Mouse (Mus musculus): ENCODE data around the gene Pax6. TPM values are rescaled to one million over a fixed set of nuclear protein-coding genes. Genes with fewer than 3 reads are reported as not detected.

The Pax6 gene
- polyA plus RNA-seq (2012; rRNA removed), result 63.3 and 76.2 TPM in 2 replicates

- DNase-seq (ENCODE audit: low read depth), result peak; percentile 74
- TF ChIP-seq POLR2A (IDR thresholded peaks at IDR 0.05; ENCODE audit: borderline replicate concordance, extremely low read depth, insufficient read depth, insufficient read length, poor library complexity, severe bottlenecking) (no peak), CTCF (IDR thresholded peaks at IDR 0.05; ENCODE audit: borderline replicate concordance, extremely low read depth, insufficient read depth, insufficient read length) (no peak)
These were observed at the start of gene Pax6 for GRCm38 (mm10) chr2:105668271-105669270. TSS of gene Pax6 (plus strand) at chr2:105668900.

- no peak for TF ChIP-seq POLR2A (IDR thresholded peaks at IDR 0.05; ENCODE audit: borderline replicate concordance, extremely low read depth, insufficient read depth, insufficient read length, poor library complexity, severe bottlenecking)
- TF ChIP-seq CTCF (IDR thresholded peaks at IDR 0.05; ENCODE audit: borderline replicate concordance, extremely low read depth, insufficient read depth, insufficient read length), result no peak
- DNase-seq (ENCODE audit: low read depth), result no peak
These were observed 19.8 kb upstream of the Pax6 start for GRCm38 (mm10) chr2:105648933-105649332.

- TF ChIP-seq CTCF (IDR thresholded peaks at IDR 0.05; ENCODE audit: borderline replicate concordance, extremely low read depth, insufficient read depth, insufficient read length) (no peak), POLR2A (IDR thresholded peaks at IDR 0.05; ENCODE audit: borderline replicate concordance, extremely low read depth, insufficient read depth, insufficient read length, poor library complexity, severe bottlenecking) (no peak)
- no peak for DNase-seq (ENCODE audit: low read depth)
These were observed 12.2 kb upstream of the Pax6 start for GRCm38 (mm10) chr2:105656456-105656855.

GRCm38 (mm10) chr2:105659350-105659749, 9.3 kb upstream of the Pax6 start:
- TF ChIP-seq POLR2A (IDR thresholded peaks at IDR 0.05; ENCODE audit: borderline replicate concordance, extremely low read depth, insufficient read depth, insufficient read length, poor library complexity, severe bottlenecking) (no peak), CTCF (IDR thresholded peaks at IDR 0.05; ENCODE audit: borderline replicate concordance, extremely low read depth, insufficient read depth, insufficient read length) (no peak)
- DNase-seq (ENCODE audit: low read depth), result peak; percentile 31

GRCm38 (mm10) chr2:105659926-105660873, 8.5 kb upstream of the Pax6 start:
- DNase-seq (ENCODE audit: low read depth), result peak; percentile 75
- TF ChIP-seq CTCF (IDR thresholded peaks at IDR 0.05; ENCODE audit: borderline replicate concordance, extremely low read depth, insufficient read depth, insufficient read length), result no peak
- no peak for TF ChIP-seq POLR2A (IDR thresholded peaks at IDR 0.05; ENCODE audit: borderline replicate concordance, extremely low read depth, insufficient read depth, insufficient read length, poor library complexity, severe bottlenecking)

- peak; percentile 62 for DNase-seq (ENCODE audit: low read depth)
- no peak for TF ChIP-seq CTCF (IDR thresholded peaks at IDR 0.05; ENCODE audit: borderline replicate concordance, extremely low read depth, insufficient read depth, insufficient read length)
These were observed 7.7 kb upstream of the Pax6 start for GRCm38 (mm10) chr2:105660874-105661622.

GRCm38 (mm10) chr2:105661623-105662066, 7.1 kb upstream of the Pax6 start:
- peak; percentile 67 for DNase-seq (ENCODE audit: low read depth)
- no peak for TF ChIP-seq POLR2A (IDR thresholded peaks at IDR 0.05; ENCODE audit: borderline replicate concordance, extremely low read depth, insufficient read depth, insufficient read length, poor library complexity, severe bottlenecking)
- no peak for TF ChIP-seq CTCF (IDR thresholded peaks at IDR 0.05; ENCODE audit: borderline replicate concordance, extremely low read depth, insufficient read depth, insufficient read length)

DNA sequence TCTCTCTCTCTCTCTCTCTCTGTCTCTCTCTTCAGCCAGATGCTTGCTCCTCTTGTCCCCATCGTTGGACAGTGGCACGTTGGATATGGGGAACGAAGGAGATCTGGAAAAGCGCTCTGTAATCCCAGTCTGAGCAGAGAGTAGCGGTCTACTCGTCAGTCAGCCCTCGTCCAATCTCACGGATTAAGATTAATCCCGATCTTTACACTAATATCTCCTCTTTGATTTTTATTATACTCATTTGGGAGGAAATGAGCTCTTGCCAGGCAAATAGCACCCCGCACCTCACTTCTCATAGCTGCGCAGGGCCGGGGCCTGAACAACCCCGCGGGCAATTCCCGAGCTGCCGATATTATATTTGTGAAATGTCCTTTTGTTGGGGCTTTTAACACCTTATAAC, 6.6 kb upstream of the Pax6 start:
- DNase-seq (ENCODE audit: low read depth), result no peak
- TF ChIP-seq CTCF (IDR thresholded peaks at IDR 0.05; ENCODE audit: borderline replicate concordance, extremely low read depth, insufficient read depth, insufficient read length) (no peak), POLR2A (IDR thresholded peaks at IDR 0.05; ENCODE audit: borderline replicate concordance, extremely low read depth, insufficient read depth, insufficient read length, poor library complexity, severe bottlenecking) (no peak)

- no peak for DNase-seq (ENCODE audit: low read depth)
- TF ChIP-seq POLR2A (IDR thresholded peaks at IDR 0.05; ENCODE audit: borderline replicate concordance, extremely low read depth, insufficient read depth, insufficient read length, poor library complexity, severe bottlenecking) (no peak), CTCF (IDR thresholded peaks at IDR 0.05; ENCODE audit: borderline replicate concordance, extremely low read depth, insufficient read depth, insufficient read length) (no peak)
These were observed 6.1 kb upstream of the Pax6 start for GRCm38 (mm10) chr2:105662606-105663005.

GRCm38 (mm10) chr2:105663101-105663511, 5.6 kb upstream of the Pax6 start:
- DNase-seq (ENCODE audit: low read depth), result peak; percentile 41
- TF ChIP-seq CTCF (IDR thresholded peaks at IDR 0.05; ENCODE audit: borderline replicate concordance, extremely low read depth, insufficient read depth, insufficient read length) (no peak), POLR2A (IDR thresholded peaks at IDR 0.05; ENCODE audit: borderline replicate concordance, extremely low read depth, insufficient read depth, insufficient read length, poor library complexity, severe bottlenecking) (no peak)

Data from brain, embryonic 14.5 days (tissue).